Mouse (Mus musculus) myocyte (in vitro differentiated cells): ENCODE results near the gene Fam78a. TPM values are rescaled to one million over a fixed set of nuclear protein-coding genes. Genes with fewer than 3 reads are reported as not detected.

Experiments used
- H3K27me3 ChIP-seq: one replicate; pipeline ENCODE4 v1.6.1; 2011; ENCODE audit not compliant: control insufficient read depth, insufficient read depth, insufficient read length
- H3K36me3 ChIP-seq: one replicate; pipeline ENCODE4 v1.6.1; 2011; ENCODE audit not compliant: control insufficient read depth, insufficient read depth
- H3K4me2 ChIP-seq: one replicate; pipeline ENCODE4 v1.6.1; 2011; ENCODE audit warnings: low read depth, control low read depth
- H3K4me3 ChIP-seq: one replicate; pipeline ENCODE4 v1.5.1; 2011; ENCODE audit warnings: mild to moderate bottlenecking, control low read depth, moderate library complexity
- H3K79me2 ChIP-seq: one replicate; pipeline ENCODE4 v1.6.1; 2011; ENCODE audit not compliant: control insufficient read depth, insufficient read depth
- H3ac ChIP-seq: one replicate; pipeline ENCODE4 v1.6.1; 2011; ENCODE audit not compliant: control insufficient read depth, insufficient read length
- CEBPB ChIP-seq: IDR thresholded peaks from 2 replicates; pipeline ENCODE4 v1.6.1; 2011; ENCODE audit warnings: mild to moderate bottlenecking, moderate library complexity; ENCODE audit not compliant: poor library complexity, insufficient read depth, severe bottlenecking
- E2F4 ChIP-seq: IDR thresholded peaks from one replicate; pipeline ENCODE4 v1.6.1; 2011; ENCODE audit warnings: mild to moderate bottlenecking, control low read depth, moderate library complexity; ENCODE audit not compliant: insufficient read depth
- MAX ChIP-seq: IDR thresholded peaks from one replicate; pipeline ENCODE4 v1.6.1; 2011; ENCODE audit warnings: low read depth, mild to moderate bottlenecking, control low read depth
- MYOD1 ChIP-seq, 3 experiments: IDR thresholded peaks; one replicate each; pipeline ENCODE4 v1.6.1; 2011; ENCODE audit warnings: control low read depth in 2 of 3, low read depth in 2 of 3, mild to moderate bottlenecking in 2 of 3, moderate library complexity in 1 of 3; ENCODE audit not compliant: insufficient read length in 2 of 3, control insufficient read depth in 1 of 3
- MYOG ChIP-seq, 3 experiments: IDR thresholded peaks; one replicate each; pipeline ENCODE4 v1.6.1; 2011; ENCODE audit warnings: control low read depth in 2 of 3, low read depth in 2 of 3, mild to moderate bottlenecking in 2 of 3; ENCODE audit not compliant: insufficient read length in 2 of 3, control insufficient read depth in 1 of 3, insufficient read depth in 1 of 3
- POLR2A ChIP-seq: IDR thresholded peaks from one replicate; pipeline ENCODE4 v1.6.1; 2011; ENCODE audit warnings: low read depth, mild to moderate bottlenecking, control low read depth, moderate library complexity; ENCODE audit not compliant: insufficient read length
- POLR2AphosphoS2 ChIP-seq: IDR thresholded peaks from one replicate; pipeline ENCODE4 v1.6.1; 2011; ENCODE audit warnings: low read depth, control low read depth; ENCODE audit not compliant: insufficient read length
- REST ChIP-seq: IDR thresholded peaks from one replicate; pipeline ENCODE4 v1.6.1; 2011; ENCODE audit warnings: mild to moderate bottlenecking, control low read depth, moderate library complexity; ENCODE audit not compliant: insufficient read depth, insufficient read length
- SRF ChIP-seq: IDR thresholded peaks from one replicate; pipeline ENCODE4 v1.6.1; 2011; ENCODE audit warnings: low read depth; ENCODE audit not compliant: control insufficient read depth, insufficient read length
- TCF12 ChIP-seq: IDR thresholded peaks from one replicate; pipeline ENCODE4 v1.6.1; 2011; ENCODE audit warnings: mild to moderate bottlenecking, control low read depth; ENCODE audit not compliant: poor library complexity, insufficient read depth, severe bottlenecking
- TCF3 ChIP-seq: IDR thresholded peaks from one replicate; pipeline ENCODE4 v1.6.1; 2011; ENCODE audit warnings: low read depth, control low read depth; ENCODE audit not compliant: insufficient read length
- USF1 ChIP-seq: IDR thresholded peaks from one replicate; pipeline ENCODE4 v1.6.1; 2011; ENCODE audit warnings: low read depth, mild to moderate bottlenecking, control low read depth, moderate library complexity
- polyA plus RNA-seq: library from polyadenylated mRNA; unstranded; fragments of >200 nt; fragmentation: generic; extraction: Trizol; gene quantifications from one replicate; pipeline ENCODE4 v1.2.1, GENCODE M21; 2012; ENCODE audit warnings: missing spikeins

Gene Fam78a
- polyA plus RNA-seq, 1 experiment = 4.7 TPM

DNA sequence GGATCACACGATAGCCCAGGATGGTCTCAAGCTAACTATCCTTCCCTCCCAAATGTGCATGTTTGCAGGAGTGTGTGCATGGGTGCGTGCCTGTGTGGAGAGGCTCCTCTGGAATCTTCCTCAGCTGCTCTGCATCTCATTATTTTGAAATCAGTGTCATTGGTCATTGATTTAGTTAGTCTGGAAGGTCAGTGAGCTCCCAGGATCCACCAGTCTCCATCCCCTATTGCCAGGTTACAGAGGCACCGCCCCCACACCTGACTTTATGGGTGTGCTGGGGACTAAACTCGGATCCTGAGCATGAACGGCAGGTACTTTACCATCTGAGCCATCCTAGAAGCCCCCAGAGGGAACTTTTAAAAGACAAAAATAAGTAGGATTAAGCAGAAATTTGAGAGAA lies 18.3 kb upstream of the Fam78a start:
- Histone ChIP-seq H3K27me3 (peaks cover 35% of the 10 kb centered on the region), H3K4me3 (no peak overlapping the region), H3K79me2 (peaks cover 3% of the 10 kb centered on the region), H3K36me3 (no peaks in the 10 kb centered on the region), H3ac (no peak overlapping the region), H3K4me2 (peak overlapping the region; percentile 21)
- TF ChIP-seq POLR2A (no peak), SRF (no peak), TCF3 (no peak), REST (no peak), POLR2AphosphoS2 (no peak), CEBPB (no peak), USF1 (no peak), TCF12 (no peak), E2F4 (no peak), MYOG (IDR thresholded peaks at IDR 0.05; ENCODE audit: control insufficient read depth in 1 of 3, insufficient read depth in 1 of 3, insufficient read length in 2 of 3, low read depth in 2 of 3) (no peak)

GRCm38 (mm10) chr2:32096122-32096420 lies 11.4 kb upstream of the Fam78a start:
- Histone ChIP-seq H3K27me3 (peaks cover 9% of the 10 kb centered on the region), H3ac (peak overlapping the region; percentile 0), H3K79me2 (no peaks in the 10 kb centered on the region), H3K36me3 (no peaks in the 10 kb centered on the region), H3K4me2 (peak overlapping the region; percentile 69), H3K4me3 (peak overlapping the region; percentile 31)
- TF ChIP-seq SRF = no peak
- no peak for TF ChIP-seq REST
- TF ChIP-seq POLR2AphosphoS2 = no peak
- TF ChIP-seq MYOD1 (IDR thresholded peaks at IDR 0.05; ENCODE audit: control insufficient read depth in 1 of 3, insufficient read length in 2 of 3, low read depth in 2 of 3) = no peak
- TF ChIP-seq E2F4 = no peak
- no peak for TF ChIP-seq CEBPB
- TF ChIP-seq TCF12 = no peak
- TF ChIP-seq USF1 = no peak
- no peak for TF ChIP-seq TCF3
- TF ChIP-seq MAX = no peak
- TF ChIP-seq POLR2A = no peak
- TF ChIP-seq MYOG (IDR thresholded peaks at IDR 0.05; ENCODE audit: control insufficient read depth in 1 of 3, insufficient read depth in 1 of 3, insufficient read length in 2 of 3, low read depth in 2 of 3) = no peak

- Histone ChIP-seq H3ac (peak within 1 kb of the TSS; percentile 0), H3K79me2 (no peaks in the 10 kb centered on the region), H3K36me3 (no peaks in the 10 kb centered on the region), H3K4me3 (peak within 1 kb of the TSS; percentile 31), H3K4me2 (peak within 1 kb of the TSS; percentile 69), H3K27me3 (peaks cover 9% of the 10 kb centered on the region)
- TF ChIP-seq MAX (no peak), CEBPB (no peak), USF1 (no peak), POLR2A (peak; percentile 45), TCF3 (peak; percentile 63), SRF (no peak), REST (no peak), MYOD1 (IDR thresholded peaks at IDR 0.05; ENCODE audit: control insufficient read depth in 1 of 3, insufficient read length in 2 of 3, low read depth in 2 of 3) (peak; percentile 83 to 91 (median 90)), MYOG (IDR thresholded peaks at IDR 0.05; ENCODE audit: control insufficient read depth in 1 of 3, insufficient read depth in 1 of 3, insufficient read length in 2 of 3, low read depth in 2 of 3) (peak; percentile 91 to 98 (median 96)), TCF12 (peak; percentile 85), POLR2AphosphoS2 (no peak), E2F4 (no peak)
Measured at GRCm38 (mm10) chr2:32095351-32096121, 10.9 kb upstream of the Fam78a start, which contains the start of gene Plpp7. Plpp7 (plus strand) TSS chr2:32095528.

- Histone ChIP-seq H3ac (no peak overlapping the region), H3K27me3 (peaks cover 9% of the 10 kb centered on the region), H3K36me3 (no peaks in the 10 kb centered on the region), H3K79me2 (no peaks in the 10 kb centered on the region), H3K4me2 (no peak overlapping the region), H3K4me3 (no peak overlapping the region)
- no peak for TF ChIP-seq MYOD1 (IDR thresholded peaks at IDR 0.05; ENCODE audit: control insufficient read depth in 1 of 3, insufficient read length in 2 of 3, low read depth in 2 of 3)
- TF ChIP-seq TCF12 = no peak
- no peak for TF ChIP-seq USF1
- no peak for TF ChIP-seq POLR2AphosphoS2
- TF ChIP-seq TCF3 = no peak
- no peak for TF ChIP-seq E2F4
- TF ChIP-seq POLR2A = no peak
- no peak for TF ChIP-seq MYOG (IDR thresholded peaks at IDR 0.05; ENCODE audit: control insufficient read depth in 1 of 3, insufficient read depth in 1 of 3, insufficient read length in 2 of 3, low read depth in 2 of 3)
- no peak for TF ChIP-seq MAX
- no peak for TF ChIP-seq CEBPB
- no peak for TF ChIP-seq REST
- no peak for TF ChIP-seq SRF
Measured at GRCm38 (mm10) chr2:32094001-32094707, 9.5 kb upstream of the Fam78a start.
